Mouse (Mus musculus): ENCODE measurements around the gene Stk36. TPM values are rescaled to one million over a fixed set of nuclear protein-coding genes. Genes with fewer than 3 reads are reported as not detected.

The Stk36 gene
- polyA plus RNA-seq, 1 experiment from 2014 or later, result 12.5 TPM

DNA sequence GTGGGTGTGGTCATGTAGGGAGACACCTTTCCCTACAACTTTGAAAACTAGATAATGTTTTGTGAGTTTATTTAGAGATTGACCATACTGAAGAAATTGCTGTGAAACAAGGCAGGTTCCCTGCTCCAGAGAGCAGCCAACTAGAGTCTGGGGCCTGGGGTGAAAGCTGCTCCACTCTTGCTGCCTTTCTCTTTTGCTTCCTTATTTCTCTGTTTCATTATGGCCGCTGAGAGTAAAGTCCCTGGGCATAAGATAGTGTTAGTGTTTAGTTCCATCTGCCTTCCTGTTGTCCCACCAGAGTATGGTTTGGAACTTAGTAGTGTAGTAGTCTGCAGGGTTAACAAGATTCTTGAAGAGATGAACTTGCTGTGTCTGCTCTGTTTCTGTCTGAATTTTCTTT lies 76.6 kb downstream of the Stk36 start:
- WGBS, result 65% methylated on average over 1 of the region's 1 CpGs
- no peak for DNase-seq (ENCODE audit: low spot score)
- Histone ChIP-seq H3K4me1 (ENCODE audit: insufficient read depth, low read depth, low read length) (no peaks in the 10 kb centered on the region), H3K9ac (replicated peaks; ENCODE audit: low read depth) (no peak overlapping the region), H3K9me3 (ENCODE audit: low read length) (no peaks in the 10 kb centered on the region), H3K36me3 (ENCODE audit: insufficient read depth, low read length) (peaks cover 9% of the 10 kb centered on the region; the same call in 1 of the 2 replicates), H3K27ac (ENCODE audit: low read length) (no peak overlapping the region), H3K4me3 (ENCODE audit: low read depth, low read length) (no peak overlapping the region), H3K27me3 (replicated peaks; ENCODE audit: insufficient read depth, low read length) (no peaks in the 10 kb centered on the region), H3K4me2 (replicated peaks; ENCODE audit: low read depth, low read length) (no peak overlapping the region)
- TF ChIP-seq CTCF (IDR thresholded peaks at IDR 0.05) (no peak), EP300 (IDR thresholded peaks at IDR 0.05) (no peak)
- ATAC-seq, result no peak

Small RNA genes within 50 kb of the gene (microRNA-seq; reads per million reads assigned to microRNA genes)
- gene Gm25035, result not detected

Other genes with a start within 250 kb of the Stk36 start
- gene Catip, start 239.3 kb upstream of the Stk36 start, polyA plus RNA-seq (2015; fragmentation: Nextera tagmentation; extraction: Ambion mirVana), result 3.4 and 5.1 TPM in 2 replicates
- 4.6 and 4.8 TPM in 2 replicates for gene Slc11a1, start 226.2 kb upstream of the Stk36 start, polyA plus RNA-seq (2015; fragmentation: Nextera tagmentation; extraction: Ambion mirVana)
- gene Ctdsp1, start 209.9 kb upstream of the Stk36 start, polyA plus RNA-seq (2015; fragmentation: Nextera tagmentation; extraction: Ambion mirVana), result 72.5 and 75.0 TPM in 2 replicates
- gene Vil1, start 192.1 kb upstream of the Stk36 start, polyA plus RNA-seq (2015; fragmentation: Nextera tagmentation; extraction: Ambion mirVana), result 0.75 and 1.3 TPM in 2 replicates
- gene Cnot9, start 95.4 kb upstream of the Stk36 start, polyA plus RNA-seq (2015; fragmentation: Nextera tagmentation; extraction: Ambion mirVana), result 20.0 and 20.9 TPM in 2 replicates
- gene Plcd4, start 58.6 kb upstream of the Stk36 start, polyA plus RNA-seq (2015; fragmentation: Nextera tagmentation; extraction: Ambion mirVana), result 0.27 and 0.90 TPM in 2 replicates
- gene Usp37, start 57.2 kb upstream of the Stk36 start, polyA plus RNA-seq (2015; fragmentation: Nextera tagmentation; extraction: Ambion mirVana), result 9.1 and 9.8 TPM in 2 replicates
- gene Zfp142, start 13.2 kb upstream of the Stk36 start, polyA plus RNA-seq (2015; fragmentation: Nextera tagmentation; extraction: Ambion mirVana), result 2.7 and 3.1 TPM in 2 replicates
- 7.1 and 8.3 TPM in 2 replicates for gene Bcs1l, start 13.2 kb upstream of the Stk36 start, polyA plus RNA-seq (2015; fragmentation: Nextera tagmentation; extraction: Ambion mirVana)
- 26.6 and 26.9 TPM in 2 replicates for gene Rnf25, start within 50 bp of the Stk36 start, polyA plus RNA-seq (2015; fragmentation: Nextera tagmentation; extraction: Ambion mirVana)
- 4.2 and 4.7 TPM in 2 replicates for gene Ttll4, start 60.3 kb downstream of the Stk36 start, polyA plus RNA-seq (2015; fragmentation: Nextera tagmentation; extraction: Ambion mirVana)
- gene Cyp27a1, start 112.1 kb downstream of the Stk36 start, polyA plus RNA-seq (2015; fragmentation: Nextera tagmentation; extraction: Ambion mirVana), result 5.2 and 5.4 TPM in 2 replicates
- 2.6 and 4.6 TPM in 2 replicates for gene Prkag3, start 147.8 kb downstream of the Stk36 start, polyA plus RNA-seq (2015; fragmentation: Nextera tagmentation; extraction: Ambion mirVana)
- gene Wnt6, start 170.4 kb downstream of the Stk36 start, polyA plus RNA-seq (2015; fragmentation: Nextera tagmentation; extraction: Ambion mirVana), result 0.36 and 0.50 TPM in 2 replicates
- not detected in 2 replicates for gene Wnt10a, start 190.1 kb downstream of the Stk36 start, polyA plus RNA-seq (2015; fragmentation: Nextera tagmentation; extraction: Ambion mirVana)